Mouse (Mus musculus) kidney, postnatal 0 days (tissue): ENCODE results near the gene Cdk9. TPM values are rescaled to one million over a fixed set of nuclear protein-coding genes. Genes with fewer than 3 reads are reported as not detected.

ENCODE experiments used
- ATAC-seq: fragments of 200-750 bp; cut with Nextera tagmentation; replicated peaks from 2 replicates; pipeline ENCODE4 v1.8.0; 2017; ENCODE audit warnings: low read depth, moderate number of reproducible peaks, moderate TSS enrichment, moderate library complexity; ENCODE audit not compliant: low FRiP score
- DNase-seq: peaks from one replicate; pipeline ENCODE4 v3.0.0-alpha.2; 2016; ENCODE audit warnings: low spot score
- H3K27ac ChIP-seq: fragments of 300-500 bp; sonication (generic); 2 replicates; pipeline ENCODE4 v1.5.1; 2014; ENCODE audit warnings: mild to moderate bottlenecking
- H3K27me3 ChIP-seq: fragments of 300-500 bp; sonication (generic); 2 replicates; pipeline ENCODE4 v1.6.1; 2014; ENCODE audit warnings: low read length, mixed read lengths; ENCODE audit not compliant: insufficient read depth
- H3K36me3 ChIP-seq: fragments of 300-500 bp; sonication (generic); 2 replicates; pipeline ENCODE4 v1.6.1; 2014; ENCODE audit warnings: low read length, mixed read lengths; ENCODE audit not compliant: insufficient read depth
- H3K4me1 ChIP-seq: fragments of 300-500 bp; sonication (generic); replicated peaks from 2 replicates; pipeline ENCODE4 v1.6.1; 2014; ENCODE audit warnings: antibody characterized with exemption, low read length, mixed read lengths; ENCODE audit not compliant: insufficient read depth
- H3K4me2 ChIP-seq: fragments of 300-500 bp; sonication (generic); 2 replicates; pipeline ENCODE4 v1.6.1; 2014; ENCODE audit warnings: mild to moderate bottlenecking, low read length, moderate library complexity, mixed read lengths
- H3K4me3 ChIP-seq: fragments of 300-500 bp; sonication (generic); replicated peaks from 2 replicates; pipeline ENCODE4 v1.5.1; 2014; ENCODE audit warnings: low read depth, low read length
- H3K9ac ChIP-seq: fragments of 300-500 bp; sonication (generic); 2 replicates; pipeline ENCODE4 v1.6.1; 2014; ENCODE audit warnings: low read depth, low read length
- H3K9me3 ChIP-seq: fragments of 300-500 bp; sonication (generic); replicated peaks from 2 replicates; pipeline ENCODE4 v1.6.1; 2016; ENCODE audit warnings: low read length, inconsistent platforms, mixed read lengths
- CTCF ChIP-seq: IDR thresholded peaks from 2 replicates; pipeline ENCODE4 v1.5.1; 2016; ENCODE audit warnings: antibody characterized with exemption, low read depth, mild to moderate bottlenecking, moderate library complexity
- WGBS: fragments of 180-500 bp; shearing (Covaris S2); extraction: QIAGEN DNeasy Blood & Tissue Kit; methylation state at CpG from one replicate; pipeline ENCODE4 v1.1.7; 2014; 5-methylcytosine and 5-hydroxymethylcytosine counted together
- polyA plus RNA-seq: library from polyadenylated mRNA; unstranded; fragments of >200 nt; fragmentation: Nextera tagmentation; extraction: Ambion mirVana; gene quantifications from 2 replicates; pipeline ENCODE4 v1.2.1, GENCODE M21; 2015

The Cdk9 gene
- polyA plus RNA-seq, result 87.4 and 90.6 TPM in 2 replicates

DNA sequence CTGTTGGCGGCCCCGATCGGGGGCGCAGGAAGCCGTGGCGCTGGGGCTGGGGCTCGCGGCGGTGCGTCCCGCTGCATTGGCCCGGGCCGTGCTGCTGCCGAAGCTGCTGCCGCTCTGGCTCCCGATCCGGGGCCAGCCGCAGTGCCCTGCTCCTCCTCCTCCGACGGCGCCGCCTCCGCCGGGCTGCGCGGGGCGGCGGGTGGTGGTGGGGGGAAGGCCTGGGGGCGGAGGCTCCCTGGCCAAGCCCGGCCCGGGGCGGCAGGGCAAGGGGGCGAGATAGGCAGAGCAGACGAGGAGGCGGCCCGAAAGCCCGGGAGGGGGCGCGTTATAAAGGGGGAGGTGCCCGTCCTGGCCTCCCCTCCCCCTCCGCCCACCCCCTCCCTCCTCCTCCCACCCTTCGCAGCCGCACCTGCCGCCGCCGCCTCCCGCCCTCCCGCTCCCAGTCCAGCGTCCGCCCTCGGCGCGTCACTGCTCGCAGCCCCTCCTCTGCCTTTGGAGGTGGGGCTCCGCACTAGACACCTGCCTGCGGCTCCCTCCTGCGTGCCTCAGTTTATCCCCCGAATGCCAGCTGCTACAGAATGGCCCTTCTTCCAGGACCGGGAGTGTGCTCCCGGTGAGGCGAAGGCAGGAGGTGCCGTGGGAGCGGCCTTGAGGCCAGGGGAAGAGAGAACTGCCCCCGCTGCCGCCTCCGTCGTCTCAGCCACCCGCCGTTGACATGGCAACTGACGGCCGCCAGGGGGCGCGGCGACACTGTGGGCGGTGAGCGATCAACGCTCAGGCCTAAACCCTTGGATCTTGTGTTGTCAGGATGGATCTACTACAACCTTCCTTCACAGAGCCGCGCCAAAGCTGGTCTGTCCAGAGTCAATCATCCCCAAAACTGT, at the start of gene Cdk9:
Gene Cdk9, minus strand, starts transcription at position 143 of the 884 bp plus-strand sequence.
- peak; percentile 99 for TF ChIP-seq CTCF
- Histone ChIP-seq H3K9ac (peak within 1 kb of the TSS; percentile 91), H3K27ac (peak within 1 kb of the TSS; percentile 98), H3K9me3 (no peaks in the 10 kb centered on the region), H3K4me2 (peak within 1 kb of the TSS; percentile 81), H3K4me3 (peak within 1 kb of the TSS; percentile 87), H3K27me3 (no peaks in the 10 kb centered on the region), H3K4me1 (peaks cover 4% of the 10 kb centered on the region), H3K36me3 (peaks cover 18% of the 10 kb centered on the region)
- ATAC-seq (peak; percentile 89), DNase-seq (peak; percentile 93)
- WGBS, result under 1% methylated on average over 51 of the region's 79 CpGs

- no peak for ATAC-seq
- TF ChIP-seq CTCF, result no peak
- Histone ChIP-seq H3K9me3 (no peaks in the 10 kb centered on the region), H3K9ac (no peak overlapping the region), H3K27me3 (no peaks in the 10 kb centered on the region), H3K36me3 (0 out of 2 replicates have a peak, but pooled peaks cover 21% of the 10 kb centered on the region), H3K4me2 (no peak overlapping the region), H3K4me1 (no peaks in the 10 kb centered on the region), H3K27ac (no peak overlapping the region), H3K4me3 (no peak overlapping the region)
- 85% methylated on average over 4 of the region's 4 CpGs for WGBS
- no peak for DNase-seq
Measured at GRCm38 (mm10) chr2:32761859-32762258, 49.0 kb upstream of the Cdk9 start.

DNA sequence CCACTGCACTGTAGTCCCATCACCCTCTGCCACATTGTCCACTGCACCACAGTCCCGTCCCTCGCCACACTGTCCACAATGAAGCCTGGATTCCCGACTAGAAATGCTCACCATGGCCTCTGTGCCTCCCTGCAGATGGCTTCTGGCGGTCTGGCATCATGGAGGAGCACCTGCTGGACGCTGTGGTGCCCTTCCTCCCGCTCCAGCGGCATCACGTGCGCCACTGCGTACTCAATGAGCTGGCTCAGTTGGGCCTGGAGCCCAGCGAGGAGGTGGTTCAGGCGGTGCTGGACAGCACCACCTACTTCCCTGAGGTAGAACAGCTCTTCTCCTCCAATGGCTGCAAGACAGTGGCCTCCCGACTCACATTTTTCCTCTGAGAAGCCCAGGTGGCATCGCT, 48.5 kb upstream of the Cdk9 start:
- Histone ChIP-seq H3K4me3 (no peak overlapping the region), H3K9ac (no peak overlapping the region), H3K4me1 (no peaks in the 10 kb centered on the region), H3K4me2 (no peak overlapping the region), H3K27me3 (no peaks in the 10 kb centered on the region), H3K36me3 (0 out of 2 replicates have a peak, but pooled peaks cover 21% of the 10 kb centered on the region), H3K27ac (no peak overlapping the region), H3K9me3 (no peaks in the 10 kb centered on the region)
- no peak for ATAC-seq
- 89% methylated on average over 14 of the region's 14 CpGs for WGBS
- TF ChIP-seq CTCF, result no peak
- no peak for DNase-seq

GRCm38 (mm10) chr2:32759001-32759400, 46.1 kb upstream of the Cdk9 start:
- ATAC-seq, result no peak
- no peak overlapping the region for H3K9ac ChIP-seq
- H3K4me3 ChIP-seq, result no peak overlapping the region
- H3K36me3 ChIP-seq, result peaks cover 31% of the 10 kb centered on the region; the same call in 1 of the 2 replicates
- no peaks in the 10 kb centered on the region for H3K4me1 ChIP-seq
- no peaks in the 10 kb centered on the region for H3K27me3 ChIP-seq
- DNase-seq, result no peak
- no peaks in the 10 kb centered on the region for H3K9me3 ChIP-seq
- no peak overlapping the region for H3K27ac ChIP-seq
- 94% methylated on average over 2 of the region's 2 CpGs for whole genome bisulfite sequencing
- no peak for TF ChIP-seq CTCF
- no peak overlapping the region for H3K4me2 ChIP-seq

- Histone ChIP-seq H3K27me3 (no peaks in the 10 kb centered on the region), H3K36me3 (peaks cover 34% of the 10 kb centered on the region; the same call in 1 of the 2 replicates), H3K4me3 (no peak overlapping the region), H3K9ac (0 out of 2 replicates have a peak overlapping the region, but pooled peaks have one; percentile 3), H3K4me2 (no peak overlapping the region), H3K9me3 (no peaks in the 10 kb centered on the region), H3K27ac (no peak overlapping the region; the same call in 1 of the 2 replicates), H3K4me1 (no peaks in the 10 kb centered on the region)
- ATAC-seq (0 out of 2 replicates have a peak, but pooled peaks have one; percentile 15), DNase-seq (no peak)
- WGBS, result 59% methylated on average over 8 of the region's 8 CpGs
- TF ChIP-seq CTCF, result no peak
Measured at GRCm38 (mm10) chr2:32758503-32758902, 45.6 kb upstream of the Cdk9 start.

GRCm38 (mm10) chr2:32757056-32757845, 44.4 kb upstream of the Cdk9 start, which contains the start of gene Tor2a:
Tor2a (plus strand) TSS chr2:32757234.
- Histone ChIP-seq H3K4me2 (peak within 1 kb of the TSS; percentile 75), H3K4me3 (peak within 1 kb of the TSS; percentile 73), H3K27ac (peak within 1 kb of the TSS; percentile 92), H3K4me1 (no peaks in the 10 kb centered on the region), H3K27me3 (no peaks in the 10 kb centered on the region), H3K36me3 (peaks cover 40% of the 10 kb centered on the region; the same call in 1 of the 2 replicates), H3K9me3 (no peaks in the 10 kb centered on the region), H3K9ac (peak within 1 kb of the TSS; percentile 91)
- under 1% methylated on average over 65 of the region's 66 CpGs for WGBS
- peak; percentile 93 for ATAC-seq
- peak; percentile 99 for DNase-seq
- peak; percentile 98 for TF ChIP-seq CTCF
